Comparison of ENCODE assay signal across 9 mouse cellular contexts in genomic region chr7:99469680-99470405, GRCm38 (mm10). TPM values are rescaled to one million over a fixed set of nuclear protein-coding genes. Genes with fewer than 3 reads are reported as not detected.
A peak's percentile ranks its signal among the peaks of the same experiment; 100 is the strongest.
DNase-seq lines count a peak whose midpoint lies in the region; ATAC-seq and TF ChIP-seq lines count a peak whose summit lies in the region.
"Had no signal": no experiment of that assay in that cellular context is flagged by ENCODE, and none has a peak within 500 bp of the region (broad histone marks: within the 10 kb centered on the region; RNA-seq: fewer than 3 reads in every experiment).

No protein-coding gene starts in this region.

- no peak overlapping the region for H3K4me2 ChIP-seq in forebrain, postnatal 0 days (ENCODE audit: low read depth)
- no peak overlapping the region for H3K4me2 ChIP-seq in forebrain, embryonic 16.5 days (ENCODE audit: low read length)
- no peak overlapping the region for H3K4me2 ChIP-seq in liver, embryonic 13.5 days
- H3K4me2 ChIP-seq in liver, embryonic 12.5 days, result no peak overlapping the region
- H3K4me2 ChIP-seq in kidney, embryonic 16.5 days (replicated peaks; ENCODE audit: low read depth, low read length), result no peak overlapping the region

- 0 out of 2 replicates have a peak overlapping the region, but pooled peaks have one; percentile 95 for H3K27ac ChIP-seq in forebrain, postnatal 0 days (ENCODE audit: low read depth, low read length)
- H3K27ac ChIP-seq in forebrain, embryonic 16.5 days (ENCODE audit: low read length), result no peak overlapping the region
- peak overlapping the region; percentile 9; the same call in 1 of the 2 replicates for H3K27ac ChIP-seq in liver, embryonic 13.5 days
- no peak overlapping the region for H3K27ac ChIP-seq in liver, embryonic 12.5 days
- H3K27ac ChIP-seq in kidney, embryonic 16.5 days (ENCODE audit: low read length), result peak overlapping the region; percentile 88; the same call in 1 of the 2 replicates
- peak overlapping the region; percentile 65 for H3K27ac ChIP-seq in macrophage

- H3K4me3 ChIP-seq in forebrain, postnatal 0 days (ENCODE audit: low read depth, low read length), result no peak overlapping the region
- H3K4me3 ChIP-seq in forebrain, embryonic 16.5 days (replicated peaks; ENCODE audit: low read length), result no peak overlapping the region
- H3K4me3 ChIP-seq in liver, embryonic 13.5 days (replicated peaks), result no peak overlapping the region
- H3K4me3 ChIP-seq in liver, embryonic 12.5 days, result no peak overlapping the region
- no peak overlapping the region for H3K4me3 ChIP-seq in kidney, embryonic 16.5 days (ENCODE audit: low read length)
- no peak overlapping the region for H3K4me3 ChIP-seq in macrophage (ENCODE audit: inconsistent target)

- H3K4me1 ChIP-seq in forebrain, postnatal 0 days (ENCODE audit: insufficient read depth), result peaks cover 21% of the 10 kb centered on the region
- peaks cover 35% of the 10 kb centered on the region for H3K4me1 ChIP-seq in forebrain, embryonic 16.5 days (replicated peaks; ENCODE audit: control insufficient read depth, insufficient read depth, low read length)
- H3K4me1 ChIP-seq in liver, embryonic 13.5 days (replicated peaks), result peaks cover 56% of the 10 kb centered on the region
- H3K4me1 ChIP-seq in liver, embryonic 12.5 days, result peaks cover 45% of the 10 kb centered on the region
- peaks cover 26% of the 10 kb centered on the region for H3K4me1 ChIP-seq in kidney, embryonic 16.5 days (ENCODE audit: insufficient read depth, low read length)

- H3K9me3 ChIP-seq in forebrain, postnatal 0 days (ENCODE audit: low read length), result no peaks in the 10 kb centered on the region
- H3K9me3 ChIP-seq in forebrain, embryonic 16.5 days (ENCODE audit: control insufficient read depth, low read length), result no peaks in the 10 kb centered on the region
- no peaks in the 10 kb centered on the region for H3K9me3 ChIP-seq in liver, embryonic 13.5 days (replicated peaks)
- H3K9me3 ChIP-seq in liver, embryonic 12.5 days (replicated peaks), result no peaks in the 10 kb centered on the region
- no peaks in the 10 kb centered on the region for H3K9me3 ChIP-seq in kidney, embryonic 16.5 days (ENCODE audit: low read length)

- peaks cover 19% of the 10 kb centered on the region for H3K36me3 ChIP-seq in forebrain, postnatal 0 days (ENCODE audit: insufficient read depth)
- peaks cover 6% of the 10 kb centered on the region for H3K36me3 ChIP-seq in forebrain, embryonic 16.5 days (ENCODE audit: control insufficient read depth, insufficient read depth)
- H3K36me3 ChIP-seq in liver, embryonic 13.5 days, result peaks cover 29% of the 10 kb centered on the region
- peaks cover 34% of the 10 kb centered on the region for H3K36me3 ChIP-seq in liver, embryonic 12.5 days
- H3K36me3 ChIP-seq in kidney, embryonic 16.5 days (ENCODE audit: insufficient read depth, low read length), result peaks cover 25% of the 10 kb centered on the region
- H3K36me3 ChIP-seq in macrophage (ENCODE audit: inconsistent target), result 0 out of 2 replicates have a peak, but pooled peaks cover 7% of the 10 kb centered on the region

- no peaks in the 10 kb centered on the region for H3K27me3 ChIP-seq in forebrain, postnatal 0 days (ENCODE audit: insufficient read depth, low read length)
- no peaks in the 10 kb centered on the region for H3K27me3 ChIP-seq in forebrain, embryonic 16.5 days (replicated peaks; ENCODE audit: control insufficient read depth, insufficient read depth, low read length)
- H3K27me3 ChIP-seq in liver, embryonic 13.5 days, result peaks cover 57% of the 10 kb centered on the region
- peaks cover 67% of the 10 kb centered on the region for H3K27me3 ChIP-seq in liver, embryonic 12.5 days (replicated peaks)
- H3K27me3 ChIP-seq in kidney, embryonic 16.5 days (ENCODE audit: insufficient read depth, low read length), result no peaks in the 10 kb centered on the region

- peak overlapping the region; percentile 71; the same call in 1 of the 2 replicates for H3K9ac ChIP-seq in forebrain, postnatal 0 days
- H3K9ac ChIP-seq in forebrain, embryonic 16.5 days (replicated peaks; ENCODE audit: low read depth, low read length), result no peak overlapping the region
- H3K9ac ChIP-seq in liver, embryonic 13.5 days, result no peak overlapping the region
- no peak overlapping the region for H3K9ac ChIP-seq in liver, embryonic 12.5 days
- H3K9ac ChIP-seq in kidney, embryonic 16.5 days (replicated peaks; ENCODE audit: low read length), result 0 out of 2 replicates have a peak overlapping the region, but pooled peaks have one; percentile 9

- TF ChIP-seq CTCF in forebrain, postnatal 0 days (IDR thresholded peaks at IDR 0.05; ENCODE audit: low read depth), result no peak

- peaks cover 3% of the 10 kb centered on the region; the same call in 1 of the 2 replicates for H3K79me2 ChIP-seq in macrophage (ENCODE audit: inconsistent target)

- WGBS in forebrain, postnatal 0 days, result 85% methylated on average over 17 of the region's 17 CpGs
- WGBS in forebrain, embryonic 16.5 days, result 85% methylated on average over 17 of the region's 17 CpGs
- WGBS in liver, embryonic 13.5 days (ENCODE audit: insufficient replicate concordance), result 64% methylated on average over 17 of the region's 17 CpGs
- 59% methylated on average over 17 of the region's 17 CpGs for WGBS in liver, embryonic 12.5 days (ENCODE audit: insufficient replicate concordance)
- WGBS in kidney, embryonic 16.5 days, result 67% methylated on average over 17 of the region's 17 CpGs
- WGBS in macrophage (ENCODE audit: missing documents), result 45% methylated on average over 17 of the region's 17 CpGs

- no peak for ATAC-seq in forebrain, postnatal 0 days
- no peak for ATAC-seq in forebrain, embryonic 16.5 days
- no peak for ATAC-seq in liver, embryonic 13.5 days (ENCODE audit: low read depth)
- ATAC-seq in liver, embryonic 12.5 days, result no peak
- no peak for ATAC-seq in kidney, embryonic 16.5 days (ENCODE audit: low FRiP score, low TSS enrichment)
- no peak for ATAC-seq in CD4-positive, CD25-positive, alpha-beta regulatory T cell, adult 4 months

- DNase-seq in forebrain, postnatal 0 days, result no peak
- DNase-seq in liver, embryonic 13.5 days, result no peak
- no peak for DNase-seq in cerebellum, adult 11-12 months
- DNase-seq: adrenal gland, adult 8-10 months had no signal

RNA-seq across cellular contexts. Expression of gene Klhl35, which starts 4.0 kb away (rescaled TPM):
- total RNA-seq in forebrain, postnatal 0 days (2014; rRNA removed), result 3.8 and 4.5 TPM in 2 replicates
- 3.1 and 3.4 TPM in 2 replicates for polyA plus RNA-seq in forebrain, postnatal 0 days (2015; fragmentation: Nextera tagmentation; extraction: Ambion mirVana)
- 3.8 and 4.0 TPM in 2 replicates for polyA plus RNA-seq in forebrain, embryonic 16.5 days (2015; fragmentation: Nextera tagmentation; extraction: Ambion mirVana)
- 0.12 and 0.21 TPM in 2 replicates for polyA plus RNA-seq in liver, embryonic 13.5 days (2015; fragmentation: Nextera tagmentation; extraction: Ambion mirVana)
- 0.14 and 0.32 TPM in 2 replicates for polyA plus RNA-seq in liver, embryonic 12.5 days (2016; fragmentation: Nextera tagmentation; extraction: Ambion mirVana)
- polyA plus RNA-seq in kidney, embryonic 16.5 days (2015; fragmentation: Nextera tagmentation; extraction: Ambion mirVana), result 0.66 and 0.75 TPM in 2 replicates
- 1 to 10 TPM in 6 of 26 experiments, under 1 TPM in 2, not detected in 18; 0.70 to 2.4 (median 1.6) TPM for total RNA-seq in macrophage (2018; cell fraction: chromatin; rRNA removed)
- 1 to 10 TPM in 1 of 26 experiments, under 1 TPM in 25; 0.11 to 1.1 (median 0.31) TPM for total RNA-seq in macrophage (2018; cell fraction: cytosol; rRNA removed)
- 1 to 10 TPM in 5 of 26 experiments, under 1 TPM in 6, not detected in 15; 0.31 to 1.5 (median 0.89) TPM for total RNA-seq in macrophage (2018; cell fraction: nucleus; rRNA removed)
- polyA plus RNA-seq in macrophage (2018), result 0.26 to 0.35 TPM in 2 of 3 replicates, not detected in the other
- polyA plus RNA-seq in CD4-positive, CD25-positive, alpha-beta regulatory T cell, adult 4 months (2017; shearing (Covaris generic)), result not detected

RNA-seq across cellular contexts. Expression of gene Rps3, which starts 13.7 kb away (rescaled TPM):
- total RNA-seq in forebrain, postnatal 0 days (2014; rRNA removed), result 1,114 and 1,634 TPM in 2 replicates
- 543 and 688 TPM in 2 replicates for polyA plus RNA-seq in forebrain, postnatal 0 days (2015; fragmentation: Nextera tagmentation; extraction: Ambion mirVana)
- 503 and 525 TPM in 2 replicates for polyA plus RNA-seq in forebrain, embryonic 16.5 days (2015; fragmentation: Nextera tagmentation; extraction: Ambion mirVana)
- 741 and 746 TPM in 2 replicates for polyA plus RNA-seq in liver, embryonic 13.5 days (2015; fragmentation: Nextera tagmentation; extraction: Ambion mirVana)
- 688 TPM in 2 replicates for polyA plus RNA-seq in liver, embryonic 12.5 days (2016; fragmentation: Nextera tagmentation; extraction: Ambion mirVana)
- 746 and 752 TPM in 2 replicates for polyA plus RNA-seq in kidney, embryonic 16.5 days (2015; fragmentation: Nextera tagmentation; extraction: Ambion mirVana)
- 100 to 1,000 TPM in 1 of 26 experiments, 10 to 100 TPM in 25; 26.2 to 122 (median 50.9) TPM for total RNA-seq in macrophage (2018; cell fraction: chromatin; rRNA removed)
- total RNA-seq in macrophage (2018; cell fraction: cytosol; rRNA removed), result 100 to 1,000 TPM; 181 to 369 (median 243) TPM
- 100 to 1,000 TPM in 5 of 26 experiments, 10 to 100 TPM in 21; 59.6 to 128 (median 84.4) TPM for total RNA-seq in macrophage (2018; cell fraction: nucleus; rRNA removed)
- polyA plus RNA-seq in macrophage (2018), result 269 to 859 TPM (median 797 TPM) in 3 replicates
- 1,000 to 10,000 TPM; 2,515 to 4,056 TPM for polyA plus RNA-seq in CD4-positive, CD25-positive, alpha-beta regulatory T cell, adult 4 months (2017; shearing (Covaris generic))

Comparison
In these comparisons a context has a peak if more than half of its experiments do, and no peak if none do; other contexts are left out.
1. H3K27ac ChIP-seq: peak in forebrain, postnatal 0 days (single experiment), liver, embryonic 13.5 days (single experiment), kidney, embryonic 16.5 days (single experiment) and macrophage (single experiment); none in forebrain, embryonic 16.5 days (single experiment) and liver, embryonic 12.5 days (single experiment).
2. H3K9ac ChIP-seq: peak in forebrain, postnatal 0 days (single experiment) and kidney, embryonic 16.5 days (single experiment); none in forebrain, embryonic 16.5 days (single experiment), liver, embryonic 13.5 days (single experiment) and liver, embryonic 12.5 days (single experiment).